Mouse (Mus musculus) CD4-positive helper T cell, adult 2 months (primary cell): ENCODE measurements at regions not wholly inside any gene's neighbourhood (a gene's known extent, or its start where the extent isn't known, plus 50 kb on each side); places are given as distances from the start of the nearest gene placed in this dataset.

ENCODE experiments used
- DNase-seq: peaks from one replicate; pipeline ENCODE4 v3.0.0-alpha.2; 2012; ENCODE audit warnings: low read depth, missing footprints, low spot score

- no peak for DNase-seq
Observed at GRCm38 (mm10) chr6:111621684-111622480, 651.7 kb upstream of the Lmcd1 start.

DNA sequence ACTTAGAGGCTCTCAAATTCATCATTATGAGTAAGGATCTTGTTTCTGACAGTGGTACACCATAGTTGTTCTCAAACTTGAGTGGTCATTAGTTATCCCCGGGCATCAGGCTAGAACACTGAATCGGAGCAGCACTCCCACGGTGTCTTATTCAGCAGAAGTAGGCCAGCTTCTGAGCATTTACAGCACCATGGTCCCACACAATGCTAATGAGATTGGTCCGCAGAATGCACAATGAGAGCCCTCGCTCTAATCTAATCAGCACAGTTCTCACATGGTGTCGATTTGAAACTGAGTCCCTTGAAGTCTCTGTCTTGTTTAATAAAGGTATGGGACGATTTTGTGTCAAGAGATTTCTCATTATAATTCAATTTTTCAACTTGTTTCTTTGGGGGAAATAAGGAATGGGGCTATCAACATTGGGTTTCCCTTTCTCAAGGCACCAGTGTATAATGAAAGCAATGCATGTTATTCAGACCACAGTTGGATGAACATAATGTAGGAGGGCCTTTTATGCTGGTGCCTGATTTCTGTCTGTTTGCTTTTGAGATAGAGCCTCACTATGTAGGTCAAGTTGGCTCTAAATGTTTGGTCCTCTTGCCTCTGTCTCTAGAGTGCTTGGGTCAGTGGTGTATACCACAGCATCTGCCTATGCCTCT is 650.9 kb upstream of the Lmcd1 start:
- no peak for DNase-seq

DNA sequence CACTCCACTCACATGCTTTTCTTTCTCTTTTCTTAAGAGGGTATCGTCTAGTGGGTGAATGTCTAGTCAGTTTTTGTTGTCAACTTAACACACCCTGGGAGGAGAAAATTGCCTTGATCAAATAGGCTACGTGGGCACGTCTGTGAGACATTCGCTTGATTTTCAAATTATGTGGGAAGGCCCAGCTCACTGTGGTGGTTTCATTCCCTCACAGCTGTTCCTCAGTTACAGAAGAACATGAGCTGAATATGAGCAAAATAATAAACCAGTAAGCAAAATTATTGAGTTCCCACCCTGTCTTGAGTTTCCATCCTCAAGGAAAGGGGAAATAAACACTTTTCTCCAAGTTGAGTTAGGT is 650.4 kb upstream of the Lmcd1 start:
- no peak for DNase-seq

DNA sequence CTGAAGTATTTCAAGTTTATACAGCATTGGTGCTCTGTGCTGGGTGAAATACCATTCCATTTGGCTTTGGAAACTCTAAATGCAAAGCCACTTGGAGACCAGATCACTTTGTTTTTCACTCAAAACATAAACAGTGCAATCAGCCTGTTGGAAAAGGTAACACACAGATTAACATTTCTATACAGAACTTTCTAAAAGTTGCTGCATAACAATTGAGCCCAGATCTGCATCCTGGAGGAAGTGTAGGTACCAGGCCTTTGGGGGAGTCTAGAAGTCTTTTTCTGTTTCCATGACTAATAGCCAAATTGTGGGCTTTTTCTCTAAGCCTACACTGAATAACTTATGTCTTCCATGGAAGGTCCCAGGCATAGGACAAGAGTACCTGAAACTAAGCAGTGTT is 648.1 kb upstream of the Lmcd1 start:
- no peak for DNase-seq

DNA sequence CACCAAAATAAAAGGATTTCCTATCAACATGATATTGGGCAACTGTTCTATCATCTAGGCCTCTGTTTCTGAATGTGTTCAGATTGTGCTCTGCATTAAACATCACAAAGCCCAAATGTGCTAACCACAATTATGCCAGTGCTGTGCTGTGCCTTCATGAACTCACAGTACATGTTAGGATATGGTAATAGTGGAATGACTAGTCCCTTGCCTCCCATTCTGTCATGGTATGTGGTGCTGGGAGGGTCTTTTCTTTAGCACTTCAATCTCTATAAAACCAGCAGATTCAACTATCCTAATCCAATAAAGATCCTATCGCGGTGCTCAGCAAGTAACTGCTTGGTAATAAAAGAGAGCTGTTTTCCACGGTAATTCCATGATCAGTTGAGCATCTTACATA is 620.8 kb upstream of the Lmcd1 start:
- DNase-seq: no peak

DNA sequence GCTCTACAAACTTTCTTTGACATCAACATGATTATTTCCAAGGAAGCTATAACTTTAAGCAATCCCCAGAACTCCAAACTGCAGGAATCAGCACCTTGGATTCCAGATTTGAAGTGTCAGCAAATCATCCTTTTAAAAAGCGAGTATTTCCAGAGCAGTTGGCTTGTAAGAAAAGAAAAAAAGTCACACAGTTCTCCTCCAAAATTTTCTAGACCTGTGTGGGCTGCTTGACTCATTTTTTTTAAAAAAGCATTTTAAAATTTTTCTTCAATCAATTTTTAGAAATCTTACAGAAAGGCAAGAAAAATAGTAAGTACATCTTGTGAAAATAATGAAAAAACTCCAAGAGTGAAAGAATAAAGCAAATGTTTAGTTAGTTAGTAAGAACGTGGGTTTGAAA is 613.6 kb upstream of the Lmcd1 start:
- no peak for DNase-seq

GRCm38 (mm10) chr6:111664603-111665002 is 609.0 kb upstream of the Lmcd1 start:
- DNase-seq: no peak

GRCm38 (mm10) chr6:111684911-111685310 is 588.6 kb upstream of the Lmcd1 start:
- no peak for DNase-seq

DNA sequence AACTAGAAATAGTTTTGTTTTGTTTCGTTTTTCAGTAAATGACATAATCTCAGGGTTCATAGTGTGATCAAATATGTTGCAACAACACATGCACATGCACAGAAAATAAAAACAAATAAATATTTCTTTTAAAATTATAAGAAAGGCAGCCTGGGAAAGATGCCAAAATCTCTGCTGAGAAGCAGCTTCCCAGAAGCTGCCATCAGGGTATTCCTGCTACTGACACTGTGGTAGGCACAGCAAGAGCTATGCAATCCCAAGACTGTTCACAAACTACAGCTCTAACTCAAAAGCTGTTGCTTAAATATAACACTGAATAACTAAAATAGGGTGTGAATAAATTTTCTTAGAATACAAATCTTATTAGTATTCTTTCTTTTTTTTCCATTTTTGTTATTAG is 570.7 kb upstream of the Lmcd1 start:
- DNase-seq: no peak

- no peak for DNase-seq
Observed at GRCm38 (mm10) chr6:111708277-111708676, 565.3 kb upstream of the Lmcd1 start.

DNA sequence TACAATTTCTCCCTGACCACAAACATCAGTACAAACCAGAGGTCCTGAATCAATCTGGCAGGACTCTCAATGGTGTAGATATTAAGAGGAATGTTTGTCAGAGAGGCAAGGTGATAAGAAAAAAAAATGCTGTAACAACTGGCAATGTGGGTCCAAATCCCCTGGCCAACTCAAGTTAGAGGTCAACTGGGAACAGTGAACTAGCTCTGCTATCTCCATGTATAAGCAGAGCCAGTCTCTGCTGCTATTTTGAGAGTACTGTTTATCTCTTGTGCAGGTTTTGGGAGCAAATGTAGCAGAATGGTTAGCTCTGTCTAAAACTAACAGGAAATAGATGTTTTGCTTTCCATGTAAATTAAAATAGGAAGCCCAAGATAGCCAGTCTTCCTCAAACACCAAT is 547.6 kb upstream of the Lmcd1 start:
- DNase-seq: no peak

- no peak for DNase-seq
Observed at GRCm38 (mm10) chr6:111730381-111730780, 543.2 kb upstream of the Lmcd1 start.

DNA sequence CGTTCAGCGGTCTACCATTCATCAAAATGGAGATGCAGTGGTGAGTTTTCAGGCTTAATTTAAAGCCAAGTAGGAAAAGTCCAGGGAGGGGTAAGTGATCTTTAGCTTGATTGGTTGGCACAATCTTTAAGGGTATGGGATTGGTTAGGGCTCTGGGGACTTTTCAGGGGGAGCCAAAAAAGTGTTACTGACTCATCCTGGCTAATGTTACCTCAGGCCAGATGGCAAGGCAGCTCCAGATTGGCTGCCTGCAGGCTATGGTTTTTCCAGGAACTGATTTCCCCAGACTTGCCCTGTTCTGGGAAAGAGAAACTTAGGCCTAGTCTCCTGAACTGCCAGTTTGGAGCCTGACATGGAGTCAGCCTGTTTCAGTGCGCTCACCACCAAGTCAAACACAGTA is 539.6 kb upstream of the Lmcd1 start:
- no peak for DNase-seq

DNA sequence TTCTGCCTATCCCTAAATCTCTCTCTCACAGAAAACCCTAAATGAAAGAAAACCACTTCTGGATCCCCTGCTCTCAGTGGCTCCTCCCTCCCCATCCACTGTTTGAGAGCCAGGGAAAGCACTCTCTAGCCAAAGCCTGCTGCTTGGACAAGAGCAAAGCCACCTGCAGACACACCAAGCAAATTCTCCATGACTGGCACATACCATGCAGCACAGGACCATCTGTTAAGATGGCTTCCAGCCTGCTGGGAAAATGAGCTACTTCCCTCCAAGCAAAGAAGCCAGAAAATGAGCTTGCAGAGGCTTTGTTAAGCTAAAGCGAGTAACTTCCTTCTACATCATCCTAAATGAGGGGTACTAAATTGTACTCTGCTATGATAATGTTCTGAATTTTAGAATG is 534.6 kb upstream of the Lmcd1 start:
- DNase-seq: no peak

DNA sequence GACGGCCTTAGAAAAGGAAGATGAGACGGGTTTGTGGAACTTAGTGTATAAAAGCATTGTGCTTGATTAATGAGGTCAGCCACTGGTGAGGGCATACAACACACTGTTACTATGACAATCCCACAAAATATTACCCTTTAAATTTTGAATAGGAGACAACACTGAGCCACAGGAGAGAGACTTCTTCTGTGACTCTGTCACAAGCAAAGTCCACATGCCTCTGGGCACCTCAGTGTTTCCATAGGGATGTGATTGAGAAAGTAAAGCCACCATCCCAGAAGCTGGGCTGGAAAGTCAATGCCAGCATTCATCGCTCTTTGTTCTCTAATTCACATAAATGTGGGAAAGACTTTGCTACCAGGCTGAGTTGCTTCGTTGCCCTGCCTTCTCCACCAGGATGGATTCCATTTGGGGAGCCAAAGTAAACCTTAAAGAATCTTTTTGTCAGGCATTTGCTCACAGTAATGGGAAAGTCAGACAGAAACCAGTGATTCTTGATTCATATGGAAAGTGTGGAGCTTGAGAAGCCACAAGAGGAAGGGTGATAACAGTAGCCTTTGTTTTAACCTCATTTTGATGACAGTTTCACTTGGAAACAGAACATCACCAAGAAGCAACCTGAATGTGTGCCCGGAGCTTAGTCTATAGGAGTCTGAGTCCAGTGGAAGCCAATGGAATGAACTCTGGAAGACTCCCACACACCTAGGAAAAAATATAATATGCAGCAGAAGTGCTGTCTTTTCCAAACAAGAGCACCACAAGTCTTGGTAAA is 491.7 kb upstream of the Lmcd1 start:
- DNase-seq: no peak

GRCm38 (mm10) chr6:111808611-111809010 is 464.9 kb upstream of the Lmcd1 start:
- DNase-seq: no peak

DNA sequence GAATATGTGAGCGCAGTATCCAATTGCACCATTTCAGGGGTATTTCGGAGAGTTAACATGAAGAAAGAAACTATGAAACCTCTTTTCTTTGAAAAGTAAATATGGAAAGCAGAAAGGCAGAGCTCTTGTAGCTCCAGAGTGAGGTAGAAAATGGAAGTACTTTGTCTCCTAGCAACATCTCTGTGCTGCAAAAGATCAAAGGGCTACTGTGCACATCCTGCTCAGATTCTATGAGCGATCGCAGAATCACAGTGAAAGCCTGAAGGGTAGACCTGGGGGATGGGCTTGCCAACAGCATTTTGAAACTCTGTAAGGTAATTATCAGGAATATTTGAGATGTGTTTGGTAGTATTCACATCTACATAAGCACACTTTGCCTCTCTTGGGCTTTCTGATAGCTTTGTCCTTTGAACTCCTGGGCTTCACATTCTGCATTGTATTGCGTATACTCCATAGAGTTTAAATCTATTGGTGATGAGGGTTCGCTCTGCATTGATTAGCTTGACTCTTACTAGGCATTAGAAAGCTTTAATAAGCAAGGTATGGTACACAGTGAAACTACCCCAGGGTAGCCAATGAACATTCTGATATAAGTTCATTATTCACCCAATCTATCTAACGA is 459.5 kb upstream of the Lmcd1 start:
- no peak for DNase-seq

GRCm38 (mm10) chr6:111815150-111815549 is 458.4 kb upstream of the Lmcd1 start:
- DNase-seq: no peak

DNA sequence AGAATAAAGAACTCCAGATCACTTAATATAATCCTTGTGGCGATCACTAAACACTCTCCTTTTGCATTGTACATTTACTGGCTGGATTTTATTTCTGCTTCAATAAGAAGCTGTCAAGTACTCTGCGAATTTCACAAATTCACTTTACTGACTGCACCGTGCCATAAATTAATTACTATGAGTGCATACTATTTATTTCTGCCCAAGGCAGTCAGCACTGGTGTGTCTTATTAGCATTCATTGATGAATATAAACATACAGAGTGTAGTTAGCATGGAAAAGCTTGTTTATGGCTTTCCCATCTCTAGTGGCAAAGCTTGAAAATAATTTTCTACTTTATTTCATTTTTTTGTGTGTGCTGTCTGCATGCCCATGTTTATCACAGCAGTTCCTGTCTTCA is 453.3 kb upstream of the Lmcd1 start:
- no peak for DNase-seq

GRCm38 (mm10) chr6:111844321-111844835 is 429.2 kb upstream of the Lmcd1 start:
- no peak for DNase-seq

DNA sequence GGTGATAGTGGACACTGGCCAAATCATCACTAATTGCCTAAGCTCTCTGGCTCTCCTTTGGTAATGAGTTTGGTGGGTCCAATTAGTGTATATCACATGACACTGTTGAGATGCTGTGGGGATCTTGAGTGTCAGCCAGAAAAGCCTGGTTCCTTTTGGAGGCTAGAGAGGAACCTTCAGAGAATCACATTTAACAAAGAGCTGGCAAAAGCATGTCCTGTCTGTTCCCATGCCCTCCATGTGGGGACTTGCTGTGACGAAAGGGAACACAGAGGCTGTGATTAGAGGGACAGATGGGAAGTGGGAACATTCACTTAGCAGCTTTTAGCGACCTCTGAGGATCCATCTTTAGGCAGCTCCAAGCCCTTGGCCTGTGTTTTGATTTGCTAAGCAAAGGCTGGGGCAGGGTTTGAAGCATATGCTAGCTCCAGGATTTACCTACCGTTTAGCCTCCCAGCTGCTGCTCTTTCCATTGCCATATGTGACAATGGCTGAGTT is 407.4 kb upstream of the Lmcd1 start:
- DNase-seq: no peak

- DNase-seq: no peak
Observed at GRCm38 (mm10) chr6:111882557-111882956, 391.0 kb upstream of the Lmcd1 start.
